Mouse (Mus musculus): ENCODE results near the gene Tarbp1.
"Not testable (repeated sequence)": the region's sequence is repeated elsewhere in the genome, so short reads cannot be mapped to it uniquely, and the experiment has no call there.

The Tarbp1 gene

DNA sequence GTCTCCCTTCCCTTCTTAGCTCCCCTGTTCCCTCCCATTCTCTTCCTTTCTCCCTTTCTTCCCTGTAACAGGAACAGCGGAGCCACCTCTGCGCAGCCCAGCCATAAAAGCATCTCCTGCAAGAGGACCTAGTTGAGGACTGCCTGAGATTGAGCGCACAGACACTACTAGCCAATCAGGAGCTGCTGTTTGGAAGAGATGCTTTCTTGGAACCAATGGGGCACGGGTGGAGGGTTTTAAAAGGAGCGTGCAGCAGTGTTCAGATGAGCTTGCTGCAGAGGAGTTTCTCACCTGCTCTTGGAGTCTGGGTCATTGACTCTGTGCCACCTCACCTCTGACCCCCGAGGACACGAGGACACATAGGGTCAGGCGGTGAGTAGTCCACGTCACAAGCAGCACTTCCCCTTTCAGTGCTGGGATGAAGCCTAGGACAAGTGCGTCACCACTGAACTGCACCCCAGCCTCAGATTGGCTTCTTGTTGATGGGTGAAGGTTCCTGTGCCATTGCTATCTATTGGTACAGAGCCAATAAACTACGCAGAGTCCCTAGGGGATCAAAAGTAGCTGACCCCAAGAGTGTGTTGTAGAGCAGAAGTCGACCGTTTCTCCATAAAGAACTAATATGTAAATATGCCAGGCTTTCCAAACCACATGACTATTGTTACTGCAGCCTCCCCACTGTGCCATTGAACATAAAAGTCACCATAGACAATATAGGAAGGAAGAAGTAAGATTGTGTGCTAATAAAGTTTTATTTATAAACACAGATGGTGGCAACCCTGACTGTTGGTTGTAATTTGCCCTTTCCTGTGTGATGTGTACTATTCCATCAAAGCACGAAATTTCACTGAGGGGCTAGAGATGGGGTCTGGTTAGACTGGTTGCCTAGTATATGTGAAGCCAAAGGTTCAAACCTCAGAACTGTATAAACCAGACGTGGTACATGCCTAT, 19.6 kb upstream of the Tarbp1 start:
- no peak for DNase-seq (ENCODE audit: low spot score)

- peak; percentile 59 for DNase-seq (ENCODE audit: low spot score)
Measured at GRCm38 (mm10) chr8:126482938-126483337, 8.1 kb upstream of the Tarbp1 start.

GRCm38 (mm10) chr8:126482348-126482720, 7.5 kb upstream of the Tarbp1 start:
- no peak for DNase-seq (ENCODE audit: low spot score)

- peak; percentile 32 for DNase-seq (ENCODE audit: low spot score)
Measured at GRCm38 (mm10) chr8:126481494-126482347, 6.9 kb upstream of the Tarbp1 start.

- no peak for DNase-seq (ENCODE audit: low spot score)
Measured at GRCm38 (mm10) chr8:126480366-126480765, 5.5 kb upstream of the Tarbp1 start.

DNA sequence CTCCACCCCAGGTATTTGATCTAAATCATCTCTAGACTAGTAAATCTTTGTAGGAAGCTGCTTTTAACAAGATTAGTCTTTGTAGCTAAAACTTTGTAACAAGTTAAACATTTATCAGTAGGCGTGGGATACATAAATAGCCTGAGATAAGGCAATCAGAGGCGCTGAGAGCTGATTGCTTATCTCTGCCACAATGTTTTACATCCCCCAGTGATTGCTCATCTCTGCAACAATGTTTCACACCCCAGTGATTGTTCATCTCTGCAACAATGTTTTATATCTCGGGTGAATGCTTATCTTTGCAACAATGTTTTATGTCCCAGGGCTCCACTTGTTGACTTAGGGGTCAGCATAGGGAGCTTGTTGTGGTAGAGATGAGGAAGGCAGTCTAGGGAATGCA, 3.8 kb upstream of the Tarbp1 start:
- no peak for DNase-seq (ENCODE audit: low spot score)

GRCm38 (mm10) chr8:126476151-126476855, 1.4 kb upstream of the Tarbp1 start:
- DNase-seq (ENCODE audit: low spot score) = peak; percentile 43

- not testable (repeated sequence) for DNase-seq (ENCODE audit: low spot score)
Measured at GRCm38 (mm10) chr8:126475738-126476137, 873 bp upstream of the Tarbp1 start.

DNA sequence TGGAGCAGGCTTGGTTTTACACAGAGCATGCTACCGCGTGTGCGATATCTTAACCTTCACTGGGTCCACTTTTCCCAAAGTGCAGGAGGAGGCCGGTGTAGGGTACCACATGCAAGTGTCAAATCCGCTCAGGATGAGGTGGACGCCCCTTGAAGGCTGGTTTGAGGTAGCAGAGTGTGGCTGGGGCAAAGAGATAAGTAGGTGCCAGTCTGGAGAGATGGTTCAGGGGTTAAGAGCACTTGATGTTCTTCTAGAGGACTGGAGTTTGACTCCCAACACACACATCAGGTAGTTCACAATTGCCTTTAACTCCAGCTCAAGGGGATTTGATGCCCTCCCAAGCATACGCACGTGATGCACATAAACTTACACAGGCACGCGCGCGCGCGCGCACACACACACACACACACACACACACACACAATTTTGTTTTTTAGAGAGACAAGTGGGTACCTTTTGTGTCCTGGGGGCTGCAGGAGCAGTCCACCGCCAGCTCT, 1.0 kb downstream of the Tarbp1 start:
- no peak for DNase-seq (ENCODE audit: low spot score)

- no peak for DNase-seq (ENCODE audit: low spot score)
Measured at GRCm38 (mm10) chr8:126464071-126464470, 10.8 kb downstream of the Tarbp1 start.

- DNase-seq (ENCODE audit: low spot score) = no peak
Measured at GRCm38 (mm10) chr8:126461735-126462134, 13.1 kb downstream of the Tarbp1 start.

GRCm38 (mm10) chr8:126460274-126460673, 14.6 kb downstream of the Tarbp1 start:
- DNase-seq (ENCODE audit: low spot score) = peak; percentile 57

DNA sequence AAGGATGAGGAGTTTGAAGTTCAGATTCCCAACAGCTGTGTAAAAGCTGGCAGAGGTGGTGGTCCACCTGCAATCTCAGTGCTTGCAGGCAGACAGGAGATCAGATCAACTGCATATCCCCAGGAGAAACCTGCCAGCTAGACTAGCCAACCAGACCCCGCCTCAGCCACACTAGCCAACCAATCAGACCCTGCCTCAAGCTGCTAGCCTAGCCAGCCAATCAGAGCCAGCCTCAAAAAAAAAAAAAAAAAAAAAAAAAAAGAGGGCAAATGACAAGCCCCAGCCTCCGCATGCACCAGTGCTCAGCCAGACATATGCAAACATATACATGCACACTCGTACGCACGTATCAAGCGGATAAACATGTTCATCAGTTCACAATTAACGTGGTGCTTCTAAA, 19.5 kb downstream of the Tarbp1 start:
- no peak for DNase-seq (ENCODE audit: low spot score)

GRCm38 (mm10) chr8:126451158-126451557, 23.7 kb downstream of the Tarbp1 start:
- DNase-seq (ENCODE audit: low spot score) = no peak

DNA sequence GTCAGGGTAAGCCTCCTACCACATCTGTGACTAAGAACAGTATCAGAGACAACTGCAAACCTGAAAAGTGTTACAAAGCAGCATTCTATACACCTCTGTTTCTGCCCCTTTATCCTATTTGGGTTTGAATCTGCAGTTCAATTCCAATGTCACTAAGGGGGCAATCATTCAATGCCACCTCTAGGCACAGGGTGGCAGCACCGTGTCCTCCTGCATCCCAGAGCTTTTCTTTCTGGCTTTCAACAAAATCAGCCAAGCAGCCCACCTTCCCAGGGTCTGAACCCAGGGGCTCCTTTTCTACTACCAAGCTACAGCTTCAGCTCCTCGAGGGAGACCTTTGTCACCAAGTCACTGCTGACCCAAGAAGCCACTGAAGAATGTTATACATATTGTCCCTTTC, 35.9 kb downstream of the Tarbp1 start:
- DNase-seq (ENCODE audit: low spot score) = no peak

- DNase-seq (ENCODE audit: low spot score) = no peak
Measured at GRCm38 (mm10) chr8:126433827-126434226, 41.0 kb downstream of the Tarbp1 start.

DNA sequence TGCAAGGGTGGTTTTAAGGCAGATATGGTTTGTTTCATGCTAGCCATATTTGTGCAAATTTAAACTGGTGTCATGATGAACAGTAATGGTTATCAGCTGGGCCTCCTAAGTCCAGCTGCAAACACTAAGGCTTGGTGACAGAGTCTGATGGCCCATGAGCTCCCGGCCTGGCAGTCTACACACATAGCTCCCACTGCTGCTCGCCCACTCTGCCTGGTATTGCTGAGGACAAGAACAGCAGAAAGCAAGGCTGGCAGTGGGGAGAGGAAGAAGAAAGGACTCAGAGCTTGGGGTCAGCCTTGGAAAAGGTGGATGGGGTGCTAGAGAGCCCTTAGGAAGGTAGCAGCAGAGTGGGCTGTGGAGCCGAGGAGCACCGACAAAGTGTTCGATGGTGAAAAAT, 45.2 kb downstream of the Tarbp1 start:
- no peak for DNase-seq (ENCODE audit: low spot score)

GRCm38 (mm10) chr8:126424946-126425345, 49.9 kb downstream of the Tarbp1 start:
- DNase-seq (ENCODE audit: low spot score) = no peak

DNA sequence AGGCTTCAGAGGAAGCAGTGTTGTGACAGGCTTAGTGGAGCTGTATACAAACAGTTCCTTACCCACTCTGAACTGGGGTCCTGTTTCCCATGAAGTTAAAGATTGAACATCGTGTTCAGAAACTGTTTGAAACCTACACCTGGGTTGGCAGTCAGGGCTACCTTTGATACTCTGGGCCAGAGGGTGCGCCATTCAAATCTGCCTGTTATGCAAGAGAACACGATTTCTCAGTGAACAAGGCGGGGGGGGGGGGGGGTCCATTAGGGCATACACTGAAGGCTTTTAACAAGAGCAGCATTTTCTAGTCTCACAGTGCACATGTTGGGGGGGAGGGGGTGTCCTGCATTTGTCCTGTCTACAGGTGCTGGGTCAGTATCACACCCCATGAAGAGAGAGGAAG, 50.7 kb downstream of the Tarbp1 start:
- DNase-seq (ENCODE audit: low spot score) = no peak

DNA sequence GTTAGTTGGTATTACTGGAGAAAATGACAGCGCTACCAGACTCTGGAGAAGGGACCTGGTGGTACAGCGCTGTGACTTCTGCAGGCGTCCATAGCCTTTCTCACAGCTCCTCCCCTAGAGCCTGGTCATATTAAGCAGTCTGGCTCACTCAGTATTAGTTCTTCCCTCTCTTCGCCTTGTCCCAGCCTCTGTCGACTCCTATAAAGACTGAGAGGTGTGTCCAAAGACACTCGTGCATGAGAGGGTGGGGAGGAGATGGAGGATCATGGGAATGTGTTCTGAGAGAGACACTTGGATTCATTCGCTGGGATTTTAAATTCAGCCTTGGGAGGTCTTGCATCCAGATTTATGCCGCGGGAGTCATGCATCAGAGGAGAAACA, 52.0 kb downstream of the Tarbp1 start:
- DNase-seq (ENCODE audit: low spot score) = no peak

- peak; percentile 98 for DNase-seq (ENCODE audit: low spot score)
Measured at GRCm38 (mm10) chr8:126422174-126422919, 52.5 kb downstream of the Tarbp1 start, which contains the start of gene Coa6. Coa6 (plus strand) TSS chr8:126422515.

All from T-cell, adult 2 months (primary cell).